Mouse (Mus musculus) G1E-ER4 (cell line): ENCODE data around the gene Prkag1. TPM values are rescaled to one million over a fixed set of nuclear protein-coding genes. Genes with fewer than 3 reads are reported as not detected.

Experiments used
- GATA1 ChIP-seq: IDR thresholded peaks from one replicate; pipeline ENCODE4 v1.8.0; 2012; ENCODE audit warnings: low read length, inconsistent platforms
- polyA plus RNA-seq: library from polyadenylated mRNA; stranded (reverse); fragments of >175 nt; gene quantifications from 2 replicates; pipeline ENCODE4 v1.2.3, GENCODE M21; 2012

Gene Prkag1
- polyA plus RNA-seq, 1 experiment, result 155 TPM

DNA sequence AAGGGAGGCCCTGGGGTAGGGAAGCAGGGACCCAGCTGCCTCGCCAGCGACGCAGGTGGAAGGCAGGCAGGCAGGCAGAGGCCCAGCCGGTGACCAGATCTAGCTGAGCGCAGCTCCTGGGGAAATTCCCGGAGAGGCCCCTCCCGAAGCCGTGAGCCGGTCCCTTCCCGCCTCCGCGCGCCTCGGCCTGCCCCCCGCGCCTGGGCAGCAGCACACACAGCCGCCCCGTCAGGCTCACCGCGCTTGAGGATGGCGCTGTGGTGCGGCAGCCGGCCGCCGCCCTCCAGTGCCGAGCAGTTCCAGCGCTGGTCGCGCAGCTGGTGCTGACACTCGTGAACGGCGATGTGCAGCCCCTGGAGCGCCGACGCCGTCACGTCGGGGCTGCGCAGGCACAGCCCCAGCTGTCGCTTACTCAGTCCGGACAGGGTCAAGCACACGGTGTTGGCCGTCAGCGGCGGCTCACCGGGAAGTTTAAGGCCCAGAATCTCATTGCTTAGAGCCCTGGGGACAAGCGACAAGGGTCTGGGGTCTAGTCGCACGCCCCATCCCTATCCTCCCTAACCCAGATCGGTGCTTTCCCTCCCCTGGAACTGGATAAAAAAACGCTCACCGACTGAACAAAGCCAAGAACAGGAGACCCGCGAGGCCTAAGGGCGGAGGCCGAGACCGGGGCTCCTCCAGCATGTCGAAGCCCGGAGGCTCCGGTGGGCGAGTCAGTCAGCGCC is 54.9 kb downstream of the Prkag1 start:
- TF ChIP-seq GATA1, result no peak

DNA sequence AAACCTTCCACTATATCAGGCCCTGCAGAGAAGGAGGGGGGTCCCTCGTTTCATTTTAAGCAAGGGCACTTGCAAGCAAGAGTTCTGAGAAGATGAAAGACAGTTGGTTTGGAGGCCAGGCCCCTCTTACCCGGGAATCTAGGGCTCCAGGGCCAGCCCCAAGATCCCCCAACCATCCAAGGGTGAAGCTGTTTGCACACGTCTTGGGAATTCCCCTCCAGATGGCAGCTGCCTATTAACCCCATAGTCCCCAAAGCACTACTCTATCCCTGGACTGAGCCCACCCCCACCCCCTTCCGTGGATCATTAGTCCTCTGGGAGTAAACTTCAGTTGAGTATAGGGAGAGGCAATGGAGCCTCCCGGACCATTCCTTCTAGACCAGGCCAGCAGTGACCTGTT is 55.8 kb downstream of the Prkag1 start:
- no peak for TF ChIP-seq GATA1

DNA sequence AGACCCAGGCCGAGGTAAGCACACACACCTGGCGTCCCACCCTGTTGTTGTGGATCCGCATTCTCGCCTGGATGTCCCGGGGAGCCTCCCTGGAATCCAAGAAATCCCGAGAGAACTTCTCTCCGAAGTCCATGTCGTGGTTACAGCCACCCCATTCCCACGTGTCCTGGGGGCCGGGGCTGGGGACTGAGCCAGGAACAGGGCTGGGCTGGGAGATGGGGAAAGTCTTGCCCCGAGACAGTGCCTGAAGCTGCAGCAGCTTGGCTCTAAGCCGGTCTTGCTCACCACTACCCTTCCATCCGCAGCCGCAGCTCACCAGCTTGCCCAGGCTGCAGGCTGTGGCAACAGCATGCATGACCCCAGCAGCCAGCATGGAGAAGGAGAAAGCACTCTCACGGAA is 57.2 kb downstream of the Prkag1 start:
- no peak for TF ChIP-seq GATA1

DNA sequence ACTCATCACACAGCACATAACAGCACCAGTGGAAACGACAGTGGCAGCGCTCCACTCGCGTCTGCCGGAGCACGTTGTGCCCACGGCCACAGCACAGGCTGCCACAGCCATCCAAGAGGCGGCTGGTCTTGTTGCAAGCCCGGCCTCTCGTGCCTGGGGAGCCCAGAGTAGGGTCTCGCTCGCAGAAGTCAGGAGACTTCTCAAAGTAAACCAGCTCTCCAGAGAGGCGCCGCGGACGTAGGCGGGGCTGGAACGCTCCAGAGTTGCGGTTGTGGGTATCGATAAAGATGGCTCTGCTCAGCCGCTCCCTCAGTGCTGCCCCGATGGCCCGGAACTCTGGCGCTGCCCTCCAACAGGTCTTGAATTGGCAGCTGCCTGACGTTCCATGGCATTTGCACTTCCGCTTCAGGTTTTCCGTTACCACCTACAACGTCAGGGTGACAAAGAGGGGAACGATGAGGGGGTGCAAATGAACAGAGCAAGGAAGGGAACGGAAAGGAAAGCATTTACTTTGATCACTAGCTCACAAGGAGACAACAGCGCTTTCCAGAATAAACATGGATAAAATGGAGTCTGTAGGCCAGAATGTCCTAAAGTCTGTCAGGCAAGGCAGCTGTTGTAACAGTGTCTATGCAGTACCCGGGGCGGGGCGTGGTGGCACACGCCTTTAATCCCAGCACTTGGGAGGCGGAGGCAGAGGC is 58.7 kb downstream of the Prkag1 start:
- no peak for TF ChIP-seq GATA1

DNA sequence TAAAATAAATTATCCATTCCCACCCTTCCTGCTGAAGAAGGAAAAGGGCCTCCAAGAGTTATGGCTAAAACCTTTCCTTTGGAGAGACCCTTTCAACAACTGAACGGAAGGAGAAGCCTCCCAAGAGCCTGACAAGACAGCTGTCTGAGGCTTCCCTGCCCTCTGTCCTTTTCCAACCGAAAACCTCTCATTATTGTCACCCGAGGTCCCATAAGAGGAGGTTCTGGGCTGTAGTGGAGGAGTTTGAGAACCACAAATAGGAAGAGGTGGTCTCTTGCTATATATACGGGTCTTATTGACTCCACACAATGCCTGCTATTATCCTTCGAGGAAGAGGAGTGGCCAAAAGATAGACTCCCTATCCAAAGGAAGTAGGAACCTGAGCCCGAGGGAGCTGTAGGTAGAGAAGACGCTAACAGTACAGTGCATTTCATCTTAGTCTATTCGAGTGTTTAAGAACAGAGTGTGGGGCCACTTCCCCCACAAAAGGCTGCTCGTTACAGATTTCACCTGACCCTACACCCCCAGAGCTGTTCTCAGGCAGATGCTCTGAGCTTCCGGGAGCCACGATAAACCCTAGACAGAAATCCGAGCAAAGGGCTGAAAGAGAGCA is 59.4 kb downstream of the Prkag1 start:
- TF ChIP-seq GATA1, result no peak

DNA sequence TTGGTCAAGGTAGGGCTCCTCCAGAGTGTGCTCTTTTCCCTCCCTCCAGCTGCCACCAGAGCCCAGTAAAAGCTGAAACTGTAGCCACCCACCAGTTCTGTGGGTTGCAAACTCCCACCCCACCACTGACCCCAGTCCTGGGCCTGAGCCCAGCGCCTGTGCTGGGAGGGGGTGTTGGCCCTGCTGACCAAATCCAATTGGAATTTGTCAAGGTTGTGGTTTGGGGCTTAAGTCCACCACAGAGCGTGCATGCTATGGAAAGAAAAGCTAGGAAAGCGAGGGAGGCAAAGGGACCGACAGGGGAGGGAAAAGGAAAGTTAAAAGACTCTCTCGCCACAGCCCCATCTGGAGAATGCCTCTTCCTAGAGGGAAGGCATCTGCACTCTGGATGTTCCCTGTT is 63.1 kb downstream of the Prkag1 start:
- TF ChIP-seq GATA1, result no peak

DNA sequence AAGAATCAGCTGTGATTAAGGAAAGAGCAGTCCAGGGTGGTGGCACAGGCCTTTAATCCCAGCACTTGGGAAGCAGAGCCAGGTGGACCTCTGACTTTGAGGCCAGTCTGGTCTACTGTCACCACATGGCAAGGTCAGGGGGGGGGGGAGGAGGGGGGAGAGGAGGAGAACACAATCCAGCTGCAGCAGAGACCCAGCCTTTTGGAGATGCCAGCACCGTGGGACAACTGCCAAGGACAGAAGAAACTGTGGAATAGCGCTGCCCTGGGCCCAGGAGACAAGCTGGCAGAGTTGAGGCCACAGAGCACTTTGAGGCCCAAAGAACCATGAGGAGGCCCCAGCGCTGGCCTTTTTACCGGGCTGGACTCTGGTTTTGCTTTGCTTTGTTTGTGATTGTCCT is 65.4 kb downstream of the Prkag1 start:
- no peak for TF ChIP-seq GATA1

Other genes starting within 250 kb of the Prkag1 start
- 16.9 and 17.3 TPM in 2 replicates for gene Adcy6, start 221.4 kb downstream of the Prkag1 start, polyA plus RNA-seq
- gene Cacnb3, start 200.7 kb downstream of the Prkag1 start, polyA plus RNA-seq, result 0.39 and 0.45 TPM in 2 replicates
- 120 and 126 TPM in 2 replicates for gene Ddx23, start 168.6 kb downstream of the Prkag1 start, polyA plus RNA-seq
- gene Rnd1, start 154.1 kb downstream of the Prkag1 start, polyA plus RNA-seq, result 0.08 and 0.09 TPM in 2 replicates
- gene Ccdc65, start 123.3 kb downstream of the Prkag1 start, polyA plus RNA-seq, result not detected in 2 replicates
- 9.6 and 10.2 TPM in 2 replicates for gene Fkbp11, start 103.3 kb downstream of the Prkag1 start, polyA plus RNA-seq
- gene Arf3, start 68.3 kb downstream of the Prkag1 start, polyA plus RNA-seq, result 37.5 and 43.4 TPM in 2 replicates
- not detected in 2 replicates for gene Wnt10b, start 53.4 kb downstream of the Prkag1 start, polyA plus RNA-seq
- not detected in 2 replicates for gene Wnt1, start 41.7 kb downstream of the Prkag1 start, polyA plus RNA-seq
- gene Ddn, start 22.0 kb downstream of the Prkag1 start, polyA plus RNA-seq, result 0.14 and 0.15 TPM in 2 replicates
- gene Kmt2d, start 39.7 kb upstream of the Prkag1 start, polyA plus RNA-seq, result 38.0 and 38.1 TPM in 2 replicates
- gene Rhebl1, start 63.0 kb upstream of the Prkag1 start, polyA plus RNA-seq, result 2.4 and 2.7 TPM in 2 replicates
- not detected in 2 replicates for gene Dhh, start 67.0 kb upstream of the Prkag1 start, polyA plus RNA-seq
- 7.5 and 9.2 TPM in 2 replicates for gene Lmbr1l, start 86.7 kb upstream of the Prkag1 start, polyA plus RNA-seq
- 181 and 410 TPM in 2 replicates for gene Tuba1b, start 103.0 kb upstream of the Prkag1 start, polyA plus RNA-seq
- not detected in 2 replicates for gene Gm49450, start 122.0 kb upstream of the Prkag1 start, polyA plus RNA-seq
- gene Tuba1a, start 122.2 kb upstream of the Prkag1 start, polyA plus RNA-seq, result 2.5 and 19.3 TPM in 2 replicates
- 33.1 and 52.2 TPM in 2 replicates for gene Tuba1c, start 198.4 kb upstream of the Prkag1 start, polyA plus RNA-seq
- gene Prph, start 223.7 kb upstream of the Prkag1 start, polyA plus RNA-seq, result not detected in 2 replicates
- 66.5 and 72.8 TPM in 2 replicates for gene Troap, start 243.1 kb upstream of the Prkag1 start, polyA plus RNA-seq